Mouse (Mus musculus): Measurements from ENCODE around the gene Zfc3h1.
A peak's percentile ranks its signal among the peaks of the same experiment; 100 is the strongest.

The Zfc3h1 gene

DNA sequence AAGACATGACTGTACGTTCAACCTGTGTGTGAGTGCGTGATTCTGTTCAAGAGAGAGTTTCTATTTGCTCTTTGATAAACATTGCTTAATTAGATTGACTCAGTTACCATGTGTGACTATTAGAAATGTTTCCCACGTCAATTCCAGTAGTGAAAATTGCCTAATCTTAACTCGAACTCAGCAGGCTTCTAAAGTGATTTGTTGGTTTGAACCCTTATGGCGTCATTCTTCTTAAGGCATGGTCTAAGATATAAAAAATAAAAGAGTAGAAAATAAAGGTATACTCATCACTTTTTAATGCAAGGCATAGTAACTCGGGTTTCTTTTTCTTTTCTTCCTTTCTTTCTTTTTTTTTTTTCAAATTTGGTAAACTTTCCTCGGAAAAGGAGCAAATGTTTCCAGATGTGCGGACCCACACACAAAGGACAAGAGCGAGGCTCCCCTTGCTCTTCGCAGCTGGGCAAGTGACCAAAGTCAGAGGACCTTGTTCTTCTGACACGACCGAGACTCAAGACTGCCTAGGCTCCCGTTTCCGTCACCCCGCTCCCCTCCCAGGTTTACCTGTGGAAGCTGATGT, 1.0 kb upstream of the Zfc3h1 start:
- DNase-seq (ENCODE audit: inconsistent age in 2 of 2, low spot score in 1 of 2) = peak in 1 of 2 experiments; percentile 71

DNA sequence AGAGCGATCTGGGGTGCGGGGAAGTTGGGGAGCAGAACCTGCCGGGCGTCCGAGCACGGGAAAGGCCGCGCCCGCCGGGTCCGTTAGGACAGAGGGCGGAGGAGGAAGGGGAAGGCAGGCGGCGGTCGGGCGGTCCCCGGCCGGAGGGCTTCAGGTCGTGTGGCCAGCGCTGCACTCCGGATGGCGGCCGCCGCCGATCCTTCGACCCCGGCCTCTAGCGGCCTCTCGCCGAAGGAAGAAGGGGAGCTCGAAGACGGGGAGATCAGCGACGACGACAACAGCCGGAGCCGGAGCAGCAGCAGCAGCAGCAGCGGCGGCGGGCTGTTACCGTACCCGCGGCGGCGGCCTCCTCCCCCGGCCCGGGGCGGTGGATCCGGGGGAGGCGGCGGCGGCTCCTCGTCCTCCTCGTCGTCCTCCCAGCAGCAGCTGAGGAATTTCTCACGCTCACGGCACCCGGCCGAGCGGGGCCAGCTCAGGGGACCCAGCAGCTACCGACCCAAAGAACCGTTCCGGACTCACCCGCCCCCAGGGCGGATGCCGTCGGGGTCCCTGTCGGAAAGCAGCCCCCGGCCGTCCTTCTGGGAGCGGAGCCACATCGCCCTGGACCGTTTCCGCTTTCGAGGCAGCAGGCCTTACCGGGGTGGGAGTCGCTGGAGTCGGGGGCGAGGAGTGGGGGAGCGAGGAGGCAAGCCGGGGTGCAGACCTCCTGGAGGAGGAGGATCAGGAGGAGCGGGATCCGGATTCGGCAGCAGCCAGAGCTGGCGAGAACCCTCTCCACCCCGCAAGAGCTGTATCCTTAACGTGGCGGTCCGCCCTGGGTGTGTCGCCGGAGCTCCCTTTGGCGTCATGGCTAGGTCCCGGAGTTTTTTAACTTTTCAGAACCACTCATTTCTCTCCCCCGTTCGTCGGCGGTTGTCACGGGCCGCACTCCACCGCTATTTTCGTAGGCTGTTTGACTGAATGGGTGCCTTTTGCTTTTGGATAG, 551 bp downstream of the Zfc3h1 start:
- DNase-seq (ENCODE audit: inconsistent age in 2 of 2, low spot score in 1 of 2) = peak; percentile 75 to 92

DNA sequence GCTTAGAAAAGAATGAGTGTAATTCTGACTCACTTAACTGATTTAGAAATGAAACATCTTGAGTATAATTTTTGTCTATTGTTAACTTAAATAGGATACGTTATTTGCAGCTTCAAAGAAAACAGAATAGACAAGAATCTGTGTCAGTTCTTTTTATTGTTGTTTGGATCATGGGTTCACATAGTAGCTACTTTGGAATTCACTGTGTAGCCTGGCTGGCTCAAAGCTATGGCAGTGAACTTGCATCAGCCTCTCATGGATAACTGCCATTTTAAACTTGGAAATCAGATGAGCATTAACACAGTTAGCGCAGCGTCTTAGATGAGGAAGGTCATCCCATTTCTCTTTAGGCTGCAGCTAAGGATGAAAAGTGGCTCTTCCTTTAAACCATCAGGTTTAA, 3.1 kb downstream of the Zfc3h1 start:
- DNase-seq (ENCODE audit: inconsistent age in 2 of 2, low spot score in 1 of 2) = no peak

GRCm38 (mm10) chr10:115391076-115391475, 6.3 kb downstream of the Zfc3h1 start:
- no peak for DNase-seq (ENCODE audit: inconsistent age in 2 of 2, low spot score in 1 of 2)

GRCm38 (mm10) chr10:115391896-115392295, 7.1 kb downstream of the Zfc3h1 start:
- no peak for DNase-seq (ENCODE audit: inconsistent age in 2 of 2, low spot score in 1 of 2)

- peak; percentile 38 to 71 for DNase-seq (ENCODE audit: inconsistent age in 2 of 2, low spot score in 1 of 2)
Observed at GRCm38 (mm10) chr10:115406393-115406792, 21.6 kb downstream of the Zfc3h1 start.

DNA sequence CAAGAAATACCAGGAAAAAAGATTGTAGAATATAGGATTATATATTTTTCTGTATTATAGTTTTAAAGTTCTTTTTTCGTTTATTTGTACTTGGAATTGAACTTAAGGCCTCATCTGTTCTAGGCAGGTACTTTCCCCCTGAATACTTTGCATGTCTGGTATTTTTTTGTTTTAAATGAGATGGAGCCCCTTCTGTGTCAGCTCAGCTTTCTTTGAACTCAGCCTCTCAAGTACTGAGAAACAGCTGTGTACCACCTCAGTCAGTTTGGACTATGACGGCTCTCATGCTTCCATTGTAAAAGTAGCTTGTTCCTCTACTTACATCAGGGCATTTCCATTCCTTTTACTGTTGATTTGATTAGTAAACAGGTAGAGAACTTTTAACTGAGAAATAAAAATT, 28.7 kb downstream of the Zfc3h1 start:
- no peak for DNase-seq (ENCODE audit: inconsistent age in 2 of 2, low spot score in 1 of 2)

DNA sequence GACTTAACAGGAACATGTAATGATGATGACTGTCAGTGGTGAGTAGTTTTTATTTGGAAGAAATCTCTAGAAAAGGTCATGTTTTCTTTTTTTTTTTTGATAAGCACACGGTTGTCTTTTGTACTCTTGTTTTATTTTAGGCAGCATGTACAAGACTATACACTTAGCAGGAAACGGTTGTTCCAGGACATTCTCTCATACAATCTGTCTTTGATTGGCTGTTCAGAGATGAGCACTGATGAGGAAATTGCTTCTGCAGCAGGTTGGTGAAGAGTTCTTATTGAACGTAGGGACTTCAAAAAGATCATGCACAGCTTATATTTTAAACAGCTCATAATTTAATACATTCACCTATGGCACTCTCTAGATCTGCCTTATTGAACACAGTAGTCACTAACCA, 29.3 kb downstream of the Zfc3h1 start:
- DNase-seq (ENCODE audit: inconsistent age in 2 of 2, low spot score in 1 of 2) = no peak

DNA sequence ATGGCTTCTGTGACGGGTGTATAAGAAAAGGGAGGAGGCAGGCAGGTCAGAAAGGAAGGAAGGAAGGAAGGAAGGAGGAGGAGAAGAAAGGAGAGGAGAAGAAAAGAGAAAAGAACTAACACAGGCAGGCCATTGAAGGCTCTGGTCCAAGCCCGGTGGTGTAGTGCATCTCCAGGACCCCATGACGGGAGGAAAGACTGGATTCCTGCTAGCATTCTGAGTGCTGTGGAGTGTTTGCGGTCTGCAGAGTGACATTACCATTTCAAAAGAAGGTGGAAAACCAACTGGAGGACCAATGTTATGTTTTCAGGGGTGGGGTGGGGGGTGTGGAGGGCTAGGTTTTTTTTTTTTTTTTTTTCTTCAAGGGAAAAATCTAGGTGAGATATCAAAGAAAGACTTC, 37.2 kb downstream of the Zfc3h1 start:
- no peak for DNase-seq (ENCODE audit: inconsistent age in 2 of 2, low spot score in 1 of 2)

GRCm38 (mm10) chr10:115425351-115425750, 40.6 kb downstream of the Zfc3h1 start:
- no peak for DNase-seq (ENCODE audit: inconsistent age in 2 of 2, low spot score in 1 of 2)

DNA sequence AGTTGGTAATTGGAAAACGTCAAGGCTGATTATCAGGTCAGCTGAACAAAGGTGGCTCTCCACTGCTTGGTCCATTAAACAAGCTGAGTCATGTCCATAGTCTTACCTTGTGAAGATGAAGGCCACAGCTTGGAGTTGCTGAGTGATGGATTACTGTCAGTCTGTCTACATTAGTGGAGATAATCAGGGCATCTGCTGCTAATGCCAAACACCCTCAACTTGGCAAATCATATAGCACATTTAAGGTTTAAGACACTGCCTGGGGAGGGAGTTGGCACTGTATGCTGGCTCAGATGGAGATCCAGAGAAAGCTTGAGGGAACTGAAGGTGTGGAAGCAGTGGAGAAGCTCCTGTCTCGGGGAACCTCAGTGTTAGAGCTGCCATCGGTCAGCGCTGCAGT, 52.5 kb downstream of the Zfc3h1 start:
- no peak for DNase-seq (ENCODE audit: inconsistent age in 2 of 2, low spot score in 1 of 2)

- no peak for DNase-seq (ENCODE audit: inconsistent age in 2 of 2, low spot score in 1 of 2)
Observed at GRCm38 (mm10) chr10:115448614-115449013, 63.9 kb downstream of the Zfc3h1 start.

- DNase-seq (ENCODE audit: inconsistent age in 2 of 2, low spot score in 1 of 2) = peak in 1 of 2 experiments; percentile 41
Observed at GRCm38 (mm10) chr10:115457368-115458021, 72.7 kb downstream of the Zfc3h1 start.

- DNase-seq (ENCODE audit: inconsistent age in 2 of 2, low spot score in 1 of 2) = no peak
Observed at GRCm38 (mm10) chr10:115462646-115463045, 77.9 kb downstream of the Zfc3h1 start.

DNA sequence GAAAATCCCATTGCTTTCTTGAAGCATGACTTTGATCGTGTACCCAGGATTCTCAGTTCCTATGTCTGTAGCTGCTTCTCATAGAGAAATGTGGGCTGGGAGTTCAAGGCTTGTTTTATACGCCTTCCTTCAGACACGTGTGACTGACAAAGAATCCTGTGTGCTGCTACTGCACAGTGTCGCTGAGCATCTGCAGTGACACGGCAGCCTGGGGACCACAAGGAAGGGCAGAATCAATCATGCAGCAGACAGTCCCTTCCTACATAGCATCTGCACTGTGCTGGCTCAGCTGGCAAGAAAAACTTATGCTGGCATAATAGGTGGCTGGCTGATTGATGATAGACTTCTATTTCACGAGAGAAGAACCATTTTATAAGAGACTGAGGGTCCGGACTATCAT, 80.3 kb downstream of the Zfc3h1 start:
- DNase-seq (ENCODE audit: inconsistent age in 2 of 2, low spot score in 1 of 2) = no peak

- DNase-seq (ENCODE audit: inconsistent age in 2 of 2, low spot score in 1 of 2) = no peak
Observed at GRCm38 (mm10) chr10:115465778-115466177, 81.0 kb downstream of the Zfc3h1 start.

- DNase-seq (ENCODE audit: inconsistent age in 2 of 2, low spot score in 1 of 2) = no peak
Observed at GRCm38 (mm10) chr10:115467985-115468384, 83.2 kb downstream of the Zfc3h1 start.

- DNase-seq (ENCODE audit: inconsistent age in 2 of 2, low spot score in 1 of 2) = no peak
Observed at GRCm38 (mm10) chr10:115468632-115469031, 83.9 kb downstream of the Zfc3h1 start.

GRCm38 (mm10) chr10:115469040-115469439, 84.3 kb downstream of the Zfc3h1 start:
- no peak for DNase-seq (ENCODE audit: inconsistent age in 2 of 2, low spot score in 1 of 2)

DNA sequence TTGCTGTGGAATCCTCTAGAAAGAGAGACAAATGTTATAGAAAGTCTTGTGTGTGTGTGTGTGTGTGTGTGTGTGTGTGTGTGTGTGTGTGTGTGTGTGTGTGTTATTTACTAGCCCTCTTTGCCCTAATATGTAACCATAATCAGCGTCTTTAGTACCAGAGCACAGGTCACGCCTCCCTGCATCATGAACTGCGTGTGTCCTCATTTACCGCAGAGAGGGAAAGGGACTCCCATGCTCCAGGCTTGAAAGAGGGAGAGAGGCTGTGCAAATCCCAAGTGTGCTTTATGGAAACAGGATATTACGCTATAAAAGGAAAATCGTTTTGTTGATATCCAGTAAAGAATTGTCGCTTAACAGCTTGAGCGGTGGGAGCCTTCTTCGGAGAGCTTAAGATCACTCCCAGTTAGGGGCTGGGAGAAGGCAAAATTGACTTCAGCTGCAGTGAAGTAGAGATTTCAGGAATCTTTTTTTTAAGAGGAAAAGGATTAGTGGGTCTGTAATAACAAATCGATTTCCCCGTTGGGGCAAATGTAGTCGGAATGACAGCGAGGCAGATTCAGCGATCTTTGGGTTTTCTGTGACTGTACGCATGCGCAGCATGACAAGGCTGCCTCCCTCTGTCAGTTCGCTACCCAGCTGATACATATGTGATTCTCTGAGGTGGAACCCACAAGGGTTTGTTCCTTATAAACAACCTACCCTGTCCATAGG, 86.0 kb downstream of the Zfc3h1 start:
- no peak for DNase-seq (ENCODE audit: inconsistent age in 2 of 2, low spot score in 1 of 2)

Data from adrenal gland, adult (tissue).